Mouse (Mus musculus) lung, adult 2 months (tissue): ENCODE measurements around the gene Taf5. TPM values are rescaled to one million over a fixed set of nuclear protein-coding genes. Genes with fewer than 3 reads are reported as not detected.

Experiments
- DNase-seq: peaks from one replicate; pipeline ENCODE4 v3.0.0; 2022
- H3K4me1 ChIP-seq: fragments of 200-500 bp; 2 replicates; pipeline ENCODE4 v1.6.1; 2011; ENCODE audit warnings: low read length; ENCODE audit not compliant: control insufficient read depth, insufficient read depth
- H3K4me3 ChIP-seq: fragments of 200-500 bp; replicated peaks from 2 replicates; pipeline ENCODE3; 2011; ENCODE audit warnings: low read depth, mild to moderate bottlenecking, control low read depth, low read length; ENCODE audit errors: extremely low read depth
- CTCF ChIP-seq: fragments of 200-500 bp; IDR thresholded peaks from 2 replicates; pipeline ENCODE4 v1.5.1; 2011; ENCODE audit warnings: mild to moderate bottlenecking, low read length, control low read depth; ENCODE audit not compliant: insufficient read depth
- POLR2A ChIP-seq: fragments of 200-500 bp; IDR thresholded peaks from 2 replicates; pipeline ENCODE4 v1.6.1; 2011; ENCODE audit warnings: low read depth, mild to moderate bottlenecking, control low read depth, low read length, borderline replicate concordance; ENCODE audit errors: extremely low read depth
- WGBS: fragments of 180-500 bp; shearing (Covaris S2); methylation state at CpG from one replicate; pipeline ENCODE4 v1.1.7; 2018; 5-methylcytosine and 5-hydroxymethylcytosine counted together
- polyA plus RNA-seq: library from polyadenylated mRNA; depleted of rRNA; stranded (reverse); fragments of >200 nt; gene quantifications from 2 replicates; pipeline ENCODE4 v1.2.3, GENCODE M21; 2012; rRNA removed

Gene Taf5
- polyA plus RNA-seq, result 2.1 and 2.3 TPM in 2 replicates

DNA sequence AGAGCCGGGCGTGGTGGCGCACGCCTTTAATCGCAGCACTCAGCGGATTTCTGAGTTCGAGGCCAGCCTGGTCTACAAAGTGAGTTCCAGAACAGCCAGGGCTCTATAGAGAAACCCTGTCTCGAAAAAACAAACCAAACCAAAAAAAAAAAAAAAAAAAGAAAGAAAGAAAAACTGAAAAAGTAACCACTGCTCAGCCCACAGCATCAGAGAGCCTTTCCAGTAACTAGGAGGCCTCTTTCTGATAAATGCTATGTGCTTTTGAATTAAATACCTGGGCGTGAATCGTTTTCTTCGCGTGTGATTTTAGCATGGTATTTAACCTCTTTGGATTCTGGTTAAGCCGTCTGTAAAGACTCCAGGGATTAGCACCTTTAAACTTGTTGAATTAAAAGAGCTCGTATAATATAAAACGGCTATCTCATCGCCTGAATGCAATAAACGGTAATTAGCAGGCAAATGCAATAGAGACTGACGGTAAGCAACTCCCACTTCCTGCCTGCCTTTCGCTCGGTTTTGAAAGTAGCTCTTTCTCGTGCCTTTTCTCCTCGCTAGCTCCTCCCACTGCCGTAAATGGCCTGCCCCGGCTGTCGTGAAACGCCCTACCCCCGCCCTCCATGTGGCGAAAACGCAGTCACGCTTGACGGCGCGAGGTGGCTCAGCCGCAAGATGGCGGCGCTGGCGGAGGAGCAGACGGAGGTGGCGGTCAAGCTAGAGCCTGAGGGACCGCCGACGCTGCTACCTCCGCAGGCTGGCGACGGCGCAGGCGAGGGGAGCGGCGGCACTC lies at the start of gene Taf5:
Taf5 (plus strand) TSS at position 651 of the 787 bp plus-strand sequence.
- no peak for TF ChIP-seq CTCF
- TF ChIP-seq POLR2A, result peak; percentile 97
- DNase-seq, result peak; percentile 97
- Histone ChIP-seq H3K4me3 (peak within 1 kb of the TSS; percentile 70), H3K4me1 (no peaks in the 10 kb centered on the region)
- WGBS, result 7% methylated on average over 49 of the region's 49 CpGs

- TF ChIP-seq CTCF (no peak), POLR2A (no peak)
- Histone ChIP-seq H3K4me1 (peaks cover 3% of the 10 kb centered on the region; the same call in 1 of the 2 replicates), H3K4me3 (no peak overlapping the region)
- DNase-seq, result no peak
- 12% methylated on average over 3 of the region's 3 CpGs for WGBS
These were observed 49.7 kb upstream of the Taf5 start for GRCm38 (mm10) chr19:47017831-47018230.

DNA sequence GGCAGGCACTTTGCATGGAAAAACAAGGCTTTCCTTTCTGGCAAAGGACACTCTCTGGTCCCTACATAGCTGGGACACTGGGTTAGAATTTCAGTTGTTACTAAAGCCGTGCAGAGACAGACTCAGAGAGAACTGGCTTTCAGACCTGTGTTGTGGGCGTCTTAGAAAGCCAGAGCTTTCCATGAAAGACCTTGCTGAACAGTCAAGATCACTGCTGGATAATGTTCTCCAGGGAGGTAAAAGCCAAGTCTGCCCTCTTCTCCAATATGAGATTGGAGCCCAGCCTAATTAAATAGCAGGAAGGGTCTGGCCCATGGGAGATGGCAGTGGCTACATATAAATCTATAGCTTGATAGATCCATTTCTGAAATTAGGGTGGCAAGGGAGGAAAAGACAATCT lies 49.2 kb upstream of the Taf5 start:
- WGBS, result 39% methylated on average over 2 of the region's 2 CpGs
- DNase-seq, result no peak
- no peak for TF ChIP-seq CTCF
- TF ChIP-seq POLR2A, result no peak
- Histone ChIP-seq H3K4me3 (no peak overlapping the region), H3K4me1 (peaks cover 3% of the 10 kb centered on the region; the same call in 1 of the 2 replicates)

DNA sequence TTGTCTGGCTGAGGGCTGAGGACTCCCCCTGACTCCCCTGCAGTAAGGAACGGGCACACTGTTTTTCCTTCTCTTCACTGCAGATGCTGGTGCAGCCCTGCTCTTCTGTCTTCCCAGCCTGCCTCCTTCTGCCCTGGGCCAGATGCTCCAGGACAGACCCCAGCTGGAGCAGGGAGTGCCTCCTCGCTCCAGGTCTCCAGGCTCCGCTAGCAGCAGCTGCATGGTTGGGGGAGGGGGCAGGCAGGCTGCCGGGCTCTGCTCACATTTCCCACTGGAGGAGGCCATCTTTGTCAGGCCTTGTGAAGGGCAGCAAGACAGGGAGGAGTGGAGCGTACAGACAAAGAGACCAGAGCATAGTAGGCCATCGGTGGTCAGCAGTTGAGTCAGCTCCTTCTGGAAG lies 48.2 kb upstream of the Taf5 start:
- Histone ChIP-seq H3K4me1 (peaks cover 3% of the 10 kb centered on the region; the same call in 1 of the 2 replicates), H3K4me3 (no peak overlapping the region)
- TF ChIP-seq CTCF (no peak), POLR2A (no peak)
- no peak for DNase-seq
- 27% methylated on average over 6 of the region's 6 CpGs for WGBS

GRCm38 (mm10) chr19:47022709-47023108 lies 44.8 kb upstream of the Taf5 start:
- H3K4me1 ChIP-seq, result no peaks in the 10 kb centered on the region
- WGBS, result 80% methylated on average over 4 of the region's 4 CpGs
- no peak for TF ChIP-seq POLR2A
- TF ChIP-seq CTCF, result no peak
- no peak overlapping the region for H3K4me3 ChIP-seq
- no peak for DNase-seq

DNA sequence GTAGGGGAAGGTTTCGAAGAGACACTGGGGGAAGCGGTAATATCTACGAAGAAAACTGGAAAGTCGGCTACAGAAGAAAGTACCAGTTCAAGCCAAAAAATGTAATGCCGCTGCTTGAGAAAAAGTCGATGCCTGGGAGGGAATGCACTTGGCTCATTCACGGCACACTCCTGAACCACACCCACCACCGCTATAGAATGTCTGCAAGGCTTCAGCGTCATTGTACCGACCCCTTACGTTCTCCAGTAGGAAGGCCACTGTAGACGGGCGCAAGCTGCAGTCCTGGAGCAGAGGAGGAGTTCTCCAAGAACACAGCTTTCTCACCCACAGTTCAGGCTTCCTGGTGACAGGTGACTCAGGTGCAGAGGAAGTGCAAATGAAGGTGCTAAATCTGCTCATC lies 44.0 kb upstream of the Taf5 start:
- WGBS, result 75% methylated on average over 13 of the region's 13 CpGs
- no peak overlapping the region for H3K4me3 ChIP-seq
- TF ChIP-seq POLR2A, result no peak
- TF ChIP-seq CTCF, result no peak
- H3K4me1 ChIP-seq, result no peaks in the 10 kb centered on the region
- DNase-seq, result no peak

DNA sequence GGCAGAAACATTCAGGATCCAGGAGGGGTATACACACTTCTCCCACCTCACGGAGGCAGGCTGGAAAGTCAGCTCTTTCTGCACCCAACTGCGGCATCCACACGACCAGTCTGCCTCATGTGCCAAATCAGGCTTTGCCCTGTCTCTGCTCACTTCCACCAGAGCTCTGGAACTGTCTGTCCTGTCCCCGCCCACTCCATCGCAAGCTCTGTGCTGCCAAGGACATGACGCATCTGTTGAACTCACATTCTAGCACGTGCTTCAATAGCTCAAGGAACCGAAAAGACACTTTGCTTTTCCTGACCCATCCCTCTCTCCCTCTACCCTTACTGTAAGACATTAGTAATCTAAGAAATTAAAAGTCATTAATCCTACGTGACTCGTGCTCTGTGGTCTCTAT lies 42.6 kb upstream of the Taf5 start:
- DNase-seq, result no peak
- 52% methylated on average over 10 of the region's 10 CpGs for WGBS
- H3K4me3 ChIP-seq, result no peak overlapping the region
- no peaks in the 10 kb centered on the region for H3K4me1 ChIP-seq
- TF ChIP-seq CTCF (no peak), POLR2A (no peak)

- DNase-seq, result no peak
- no peaks in the 10 kb centered on the region for H3K4me1 ChIP-seq
- 88% methylated on average over 4 of the region's 4 CpGs for WGBS
- TF ChIP-seq CTCF (no peak), POLR2A (no peak)
- no peak overlapping the region for H3K4me3 ChIP-seq
These were observed 41.0 kb upstream of the Taf5 start for GRCm38 (mm10) chr19:47026513-47026912.

- TF ChIP-seq CTCF (no peak), POLR2A (no peak)
- 85% methylated on average over 9 of the region's 9 CpGs for WGBS
- H3K4me1 ChIP-seq, result no peaks in the 10 kb centered on the region
- H3K4me3 ChIP-seq, result no peak overlapping the region
- no peak for DNase-seq
These were observed 37.8 kb upstream of the Taf5 start for GRCm38 (mm10) chr19:47029796-47030195.

DNA sequence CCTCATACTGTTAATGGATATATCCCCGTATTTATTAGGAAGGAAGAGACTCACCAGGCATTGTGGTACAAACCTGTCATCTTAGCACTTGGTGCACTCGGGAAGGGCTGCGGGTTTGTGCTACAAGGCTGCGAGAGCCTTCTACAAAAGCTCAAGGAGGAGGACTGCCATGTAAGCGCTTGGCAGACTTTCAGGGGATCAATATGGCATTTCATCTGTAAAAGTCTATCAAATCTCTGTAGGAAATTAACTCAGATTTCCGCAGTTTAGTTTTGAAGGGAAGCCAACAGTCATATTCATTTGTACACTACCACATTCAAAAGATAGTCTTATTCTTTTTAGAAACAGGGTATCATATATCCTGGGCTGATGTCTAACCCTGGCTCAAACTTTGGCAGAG lies 35.8 kb upstream of the Taf5 start:
- no peak for TF ChIP-seq CTCF
- no peak for TF ChIP-seq POLR2A
- Histone ChIP-seq H3K4me1 (no peaks in the 10 kb centered on the region), H3K4me3 (no peak overlapping the region)
- DNase-seq, result no peak
- WGBS, result 87% methylated on average over 6 of the region's 6 CpGs
